Mouse (Mus musculus): ENCODE data around the gene Lpxn.

Lpxn gene

DNA sequence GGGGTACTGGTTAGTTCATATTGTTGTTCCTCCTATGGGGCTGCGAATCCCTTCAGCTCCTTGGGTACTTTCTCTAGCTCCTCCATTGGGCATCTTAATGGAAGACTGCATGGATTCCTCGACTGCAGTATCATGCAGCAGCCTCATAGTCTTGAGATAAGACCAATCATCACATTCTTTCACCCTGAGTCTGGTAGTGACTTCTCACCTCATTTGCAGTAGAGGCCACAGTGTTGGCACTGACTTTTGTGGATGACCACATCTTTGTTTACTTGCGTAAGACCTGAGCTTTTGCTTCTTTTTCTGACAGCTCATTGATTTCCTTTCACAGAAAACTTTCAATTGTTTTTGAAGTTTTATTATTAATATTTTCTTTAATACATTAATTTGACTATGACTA, 9.7 kb downstream of the Lpxn start:
- no peak for DNase-seq

DNA sequence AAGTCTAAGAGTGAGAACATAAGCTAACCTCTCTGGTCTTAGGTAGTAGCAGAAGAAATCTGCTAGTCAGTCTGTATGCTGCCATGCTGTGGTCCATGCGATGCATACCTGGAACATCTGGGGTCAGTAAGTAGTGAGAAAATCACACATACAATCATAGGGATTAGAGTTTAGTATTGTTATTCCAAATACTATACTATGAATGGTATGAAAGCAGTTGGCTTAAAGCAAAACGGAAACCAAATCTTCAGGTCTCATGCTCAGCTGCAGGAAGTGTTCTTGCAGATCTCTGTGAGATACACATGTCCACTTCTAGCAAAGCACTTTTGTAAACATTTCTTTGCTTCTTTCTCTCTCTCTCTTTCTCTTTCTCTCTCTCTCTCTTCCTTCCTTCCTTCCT, 10.2 kb downstream of the Lpxn start:
- DNase-seq: no peak

GRCm38 (mm10) chr19:12812644-12813364, 16.8 kb downstream of the Lpxn start:
- DNase-seq: no peak

DNA sequence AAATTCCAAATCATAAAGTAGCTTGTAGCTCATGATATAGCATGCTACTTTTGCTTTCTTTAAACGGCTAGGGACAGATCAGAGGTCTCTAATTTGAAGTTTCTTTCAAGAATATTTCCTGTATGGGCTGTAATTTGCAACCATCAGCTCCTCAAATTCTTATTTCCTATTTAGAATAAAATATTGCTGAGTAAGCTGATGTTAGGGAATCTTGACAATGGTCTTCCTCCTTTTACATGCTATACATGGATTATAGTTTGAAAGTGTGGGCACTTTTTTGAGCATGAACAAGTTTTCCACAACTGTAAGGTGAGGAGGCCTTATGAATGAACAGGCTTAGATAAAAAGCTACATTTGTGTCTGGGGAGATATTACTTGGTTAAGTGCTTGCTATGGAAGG, 17.9 kb downstream of the Lpxn start:
- DNase-seq: no peak

GRCm38 (mm10) chr19:12818507-12818906, 22.5 kb downstream of the Lpxn start:
- DNase-seq: no peak

GRCm38 (mm10) chr19:12820383-12820782, 24.4 kb downstream of the Lpxn start:
- DNase-seq: peak; percentile 34

GRCm38 (mm10) chr19:12824549-12824948, 28.6 kb downstream of the Lpxn start:
- no peak for DNase-seq

DNA sequence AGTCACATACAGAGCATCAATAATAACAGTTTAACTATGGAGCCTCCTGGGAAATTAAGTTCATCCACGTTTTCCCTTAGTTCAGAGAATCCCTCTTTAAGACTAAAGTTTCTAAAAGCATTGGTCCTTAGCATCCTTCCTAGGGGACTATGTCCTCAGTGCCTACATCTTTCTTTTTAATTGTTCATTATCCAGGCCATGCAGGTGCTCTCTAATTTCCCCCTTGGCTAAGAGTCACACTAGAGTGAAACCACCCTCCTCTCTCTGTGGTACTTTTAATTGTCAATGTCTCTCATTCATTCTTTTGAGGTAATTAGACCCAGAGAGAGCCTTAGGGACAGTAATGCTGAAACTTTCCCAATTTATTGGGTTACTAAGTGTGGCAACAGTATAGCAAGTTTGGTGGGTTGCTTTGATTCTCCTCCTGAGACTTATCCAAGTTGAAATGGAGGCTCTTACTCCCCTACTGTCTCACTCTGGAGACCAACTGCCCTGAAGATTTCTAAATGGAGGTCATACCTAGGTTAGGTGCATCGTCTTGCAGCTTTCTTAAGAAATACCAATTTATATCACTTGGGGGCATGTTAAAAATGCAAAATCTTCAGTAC, 34.9 kb downstream of the Lpxn start:
- no peak for DNase-seq

DNA sequence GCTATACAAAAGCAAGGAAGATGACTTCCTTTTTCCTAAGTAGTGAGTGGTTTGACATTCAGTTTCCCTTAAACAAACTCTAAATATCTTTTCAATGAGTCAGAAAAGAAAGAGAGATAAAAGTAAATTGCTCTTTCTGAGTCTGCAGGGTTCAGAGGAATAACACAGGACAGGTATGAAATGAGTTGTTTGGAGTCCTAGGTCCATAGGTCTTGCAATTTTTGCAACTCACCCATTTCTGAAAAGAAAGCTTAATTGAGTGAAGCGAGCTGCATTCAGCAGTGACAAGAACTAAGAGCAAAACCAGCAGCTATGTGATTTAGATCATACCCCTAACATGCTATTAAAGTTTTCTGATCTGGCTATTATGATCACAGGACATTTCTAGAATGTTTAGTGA, 35.6 kb downstream of the Lpxn start:
- no peak for DNase-seq

- DNase-seq: no peak
Observed at GRCm38 (mm10) chr19:12833625-12834024, 37.6 kb downstream of the Lpxn start.

GRCm38 (mm10) chr19:12838507-12838906, 42.5 kb downstream of the Lpxn start:
- no peak for DNase-seq

DNA sequence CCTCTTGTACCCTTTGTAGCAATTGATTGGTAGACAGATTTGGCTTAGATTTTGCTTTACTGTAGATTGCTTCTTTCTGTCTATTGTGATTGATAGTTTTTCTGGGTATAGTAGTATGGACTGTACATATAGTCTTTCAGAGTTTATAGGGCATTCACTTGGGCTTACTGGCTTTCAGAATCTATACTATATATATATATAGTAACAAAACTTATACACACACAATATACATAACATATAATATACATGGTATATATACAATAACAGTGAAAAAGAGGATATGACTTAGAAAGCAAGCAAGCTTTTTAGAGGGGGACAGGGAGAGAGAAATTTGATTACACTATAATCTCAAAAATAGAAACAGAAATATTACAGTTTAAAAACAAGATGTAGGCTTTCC, 50.4 kb downstream of the Lpxn start, which contains the start of gene Gm5244:
TSS of gene Gm5244 (plus strand) at position 301 of the 400 bp plus-strand sequence.
- no peak for DNase-seq

DNA sequence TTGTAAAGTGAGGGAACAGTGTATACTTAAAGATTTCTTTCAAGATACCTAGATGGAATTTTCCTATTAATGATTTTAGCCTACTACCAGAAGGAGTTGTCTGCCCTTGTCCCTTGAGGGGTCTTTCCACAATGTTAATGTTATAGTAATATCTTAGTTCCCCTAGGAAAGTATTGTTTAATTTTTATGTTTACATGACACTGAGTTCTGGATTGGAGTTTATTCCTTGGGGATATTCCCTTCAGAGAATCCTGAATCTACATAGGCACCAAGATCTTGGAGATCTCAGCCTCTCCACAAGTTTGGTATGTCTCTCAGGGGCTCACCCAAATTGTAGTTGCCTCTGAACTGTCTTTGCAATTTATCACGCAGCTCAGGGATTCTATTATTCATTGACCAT, 61.0 kb downstream of the Lpxn start, which contains the start of gene Olfr1444:
TSS of gene Olfr1444 (plus strand) at position 301 of the 400 bp plus-strand sequence.
- no peak for DNase-seq
